Mouse (Mus musculus): ENCODE data around the gene Hist1h1e.

DNA sequence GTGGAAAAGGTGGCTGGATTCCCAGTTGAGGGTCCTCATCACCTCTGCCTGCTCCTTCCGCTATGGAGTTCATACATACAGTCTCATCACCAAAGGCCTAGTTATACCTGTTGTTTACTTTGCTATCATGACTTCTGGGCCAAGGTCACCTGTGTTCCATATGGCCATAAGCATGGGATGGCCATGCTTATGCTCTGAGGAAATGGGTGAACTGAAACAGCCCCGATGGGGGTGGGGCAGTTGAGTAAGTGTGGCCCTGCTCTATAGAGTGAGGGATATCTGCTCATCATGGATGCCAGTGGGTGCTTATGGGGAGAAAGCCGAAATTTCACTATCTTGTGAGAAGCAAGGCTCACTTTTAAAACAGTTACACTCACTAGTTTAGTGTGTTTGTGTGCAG lies 17.3 kb downstream of the Hist1h1e start:
- TF ChIP-seq POLR2A (IDR thresholded peaks at IDR 0.05; ENCODE audit: insufficient read depth, low read length): no peak
- no peak for TF ChIP-seq CTCF (IDR thresholded peaks at IDR 0.05; ENCODE audit: low read depth, low read length)

All from ES-Bruce4 (cell line).